Mouse (Mus musculus) adrenal gland, postnatal 10 days (tissue): ENCODE data around the gene Map3k11. TPM values are rescaled to one million over a fixed set of nuclear protein-coding genes. Genes with fewer than 3 reads are reported as not detected.

Experiments
- DNase-seq: peaks from one replicate; pipeline ENCODE4 v3.0.0; 2021; ENCODE audit warnings: mixed read lengths
- total RNA-seq, 2 experiments: library from RNA; stranded (reverse); gene quantifications; 2 replicates each; pipeline ENCODE4 v1.2.3; 2021

Gene Map3k11
- total RNA-seq, 2 experiments from 2014 or later: 49.2 to 50.6 TPM

DNA sequence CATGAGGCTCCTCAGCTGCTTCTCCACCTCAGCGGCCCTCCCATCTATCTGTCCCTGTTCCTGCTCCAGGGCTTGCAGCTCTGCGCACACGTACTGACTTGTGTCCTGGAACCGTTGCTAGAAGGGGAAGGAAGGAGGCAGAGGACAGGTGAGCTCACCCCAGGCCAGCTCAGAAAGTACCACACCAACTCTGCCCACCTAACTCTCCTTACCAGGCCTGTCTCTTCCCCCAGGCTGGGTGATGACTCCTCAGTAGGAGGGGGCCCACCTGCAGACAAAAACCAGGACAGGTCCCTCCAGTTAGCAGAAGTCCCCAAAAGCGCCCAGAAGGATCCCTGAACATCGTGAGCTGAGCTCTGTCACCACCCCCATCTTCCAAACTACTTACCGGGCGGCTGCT is 22.0 kb downstream of the Map3k11 start:
- no peak for DNase-seq

DNA sequence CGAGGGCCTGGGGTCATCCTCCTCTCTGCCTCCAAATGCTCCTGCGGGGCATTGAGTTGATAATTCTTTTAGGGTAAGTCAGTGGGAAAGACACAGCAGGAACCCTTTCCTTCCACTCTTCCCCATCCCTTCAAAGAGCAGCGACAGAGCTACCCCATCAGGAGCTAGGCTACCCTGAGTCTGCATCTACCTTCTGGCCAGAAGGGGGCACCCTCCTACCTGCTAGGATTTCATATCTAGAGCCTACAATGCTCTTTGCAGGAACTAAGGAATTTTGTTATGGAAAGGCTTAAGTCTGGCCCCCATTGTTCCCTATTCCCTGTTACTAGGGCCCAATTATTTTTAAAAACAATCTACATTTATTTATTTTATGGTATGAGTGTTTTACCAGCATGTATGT is 22.7 kb downstream of the Map3k11 start:
- DNase-seq: peak; percentile 84

DNA sequence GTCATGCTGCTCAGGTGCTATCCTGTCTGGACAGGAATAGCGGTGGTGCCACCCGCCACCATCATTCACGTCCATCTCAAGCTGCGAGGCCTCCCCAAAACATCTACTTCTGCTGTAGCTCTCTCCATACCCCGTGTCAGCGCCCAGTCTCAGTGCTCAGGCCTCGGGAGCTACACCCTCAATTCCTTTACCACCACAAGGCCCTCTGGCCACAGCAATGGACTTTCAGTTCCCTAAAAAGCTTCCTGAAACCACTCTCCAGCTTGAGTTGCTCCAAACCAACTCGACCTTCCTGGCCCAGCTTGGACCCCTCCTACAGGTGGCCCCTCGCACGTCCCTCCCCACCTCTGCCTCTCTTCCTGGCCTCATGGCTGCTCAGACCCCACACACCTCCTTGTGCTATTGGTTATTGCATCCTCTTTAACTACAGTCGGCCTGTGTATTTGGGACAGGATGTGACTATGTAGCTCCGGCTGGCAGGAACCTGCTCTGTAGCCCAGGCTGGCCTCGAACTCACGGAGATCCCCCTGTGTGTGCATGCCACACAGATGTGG is 23.4 kb downstream of the Map3k11 start:
- no peak for DNase-seq

GRCm38 (mm10) chr19:5713255-5713654 is 24.7 kb downstream of the Map3k11 start:
- DNase-seq: no peak

- DNase-seq: peak; percentile 80
These were observed 25.2 kb downstream of the Map3k11 start for GRCm38 (mm10) chr19:5713730-5714129.

DNA sequence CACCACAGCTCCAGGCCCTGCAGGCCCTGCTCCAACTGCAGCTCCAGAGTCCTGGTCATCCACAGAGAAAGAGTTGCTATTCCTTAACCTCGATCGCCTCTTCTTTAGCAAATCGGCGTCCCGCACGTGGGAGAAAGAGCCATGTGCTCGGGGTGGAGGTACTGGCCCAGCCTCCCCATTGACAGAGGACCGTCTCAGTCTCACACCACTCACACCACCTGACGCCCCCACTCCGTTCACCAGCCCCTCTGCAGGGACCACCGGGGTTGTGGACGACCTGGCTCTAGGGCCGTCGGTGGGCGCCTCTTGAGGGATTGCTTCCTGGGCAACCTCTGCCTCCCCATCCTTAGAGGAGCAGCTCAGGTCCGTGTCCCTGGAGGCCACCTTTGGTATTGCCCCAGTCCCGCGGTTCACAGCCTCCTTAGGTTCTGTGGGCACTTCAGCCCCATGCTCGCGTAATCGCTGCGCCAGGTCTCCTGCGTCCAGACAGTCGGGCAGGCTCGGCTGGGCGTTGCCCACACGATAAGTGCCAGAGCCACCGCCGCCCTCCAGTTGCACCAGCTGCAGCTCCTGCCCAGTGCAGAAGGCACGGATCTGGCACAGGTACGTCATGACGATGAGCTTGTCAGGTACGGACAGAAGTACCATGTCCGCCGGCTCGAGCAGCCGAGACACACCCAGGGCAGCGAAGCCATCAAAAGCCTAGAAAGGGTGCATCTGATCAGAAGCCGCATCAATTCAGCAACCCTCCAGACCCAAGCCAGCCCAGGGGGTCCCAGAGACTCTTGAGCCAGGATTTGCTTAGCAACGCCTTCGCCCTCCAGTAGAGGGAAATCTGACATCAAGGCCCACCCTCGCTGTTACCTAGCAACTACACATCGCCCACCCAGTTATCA is 27.5 kb downstream of the Map3k11 start:
- DNase-seq: no peak

- DNase-seq: peak; percentile 49
These were observed 28.4 kb downstream of the Map3k11 start for GRCm38 (mm10) chr19:5716955-5717354.

- no peak for DNase-seq
These were observed 32.7 kb downstream of the Map3k11 start for GRCm38 (mm10) chr19:5721233-5721632.

DNA sequence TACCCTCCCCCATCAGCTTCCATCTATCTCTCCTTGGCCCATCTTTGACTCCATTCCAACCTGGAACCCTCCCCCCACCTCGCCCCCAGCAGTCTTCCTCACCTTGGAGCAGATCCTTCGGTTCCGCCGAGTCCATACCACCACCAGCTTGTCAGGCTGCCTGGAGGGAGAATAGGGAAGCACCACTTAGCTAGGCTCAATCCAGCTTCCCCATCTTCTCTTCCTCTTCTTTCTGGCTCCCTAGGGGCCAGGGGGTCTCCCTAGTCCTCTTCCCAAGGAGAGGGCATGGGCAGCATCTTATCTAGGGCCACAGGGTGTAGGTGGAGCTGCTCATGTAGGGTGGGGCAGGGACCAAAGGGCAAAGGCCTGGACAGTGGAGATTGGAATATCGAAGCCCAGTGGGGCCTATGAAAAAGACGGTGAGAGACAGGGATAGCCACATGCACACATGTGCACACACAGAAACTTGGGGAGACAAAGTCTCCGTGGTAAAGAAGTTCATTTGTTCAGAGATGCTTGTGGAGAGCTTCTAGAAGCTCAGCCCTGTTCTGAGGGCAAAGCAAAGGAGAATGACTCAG is 34.4 kb downstream of the Map3k11 start:
- DNase-seq: no peak

GRCm38 (mm10) chr19:5723934-5724548 is 35.5 kb downstream of the Map3k11 start:
- DNase-seq: no peak

GRCm38 (mm10) chr19:5724549-5724941 is 36.0 kb downstream of the Map3k11 start:
- DNase-seq: peak; percentile 79

- peak; percentile 62 for DNase-seq
These were observed 36.6 kb downstream of the Map3k11 start for GRCm38 (mm10) chr19:5725029-5725707.

DNA sequence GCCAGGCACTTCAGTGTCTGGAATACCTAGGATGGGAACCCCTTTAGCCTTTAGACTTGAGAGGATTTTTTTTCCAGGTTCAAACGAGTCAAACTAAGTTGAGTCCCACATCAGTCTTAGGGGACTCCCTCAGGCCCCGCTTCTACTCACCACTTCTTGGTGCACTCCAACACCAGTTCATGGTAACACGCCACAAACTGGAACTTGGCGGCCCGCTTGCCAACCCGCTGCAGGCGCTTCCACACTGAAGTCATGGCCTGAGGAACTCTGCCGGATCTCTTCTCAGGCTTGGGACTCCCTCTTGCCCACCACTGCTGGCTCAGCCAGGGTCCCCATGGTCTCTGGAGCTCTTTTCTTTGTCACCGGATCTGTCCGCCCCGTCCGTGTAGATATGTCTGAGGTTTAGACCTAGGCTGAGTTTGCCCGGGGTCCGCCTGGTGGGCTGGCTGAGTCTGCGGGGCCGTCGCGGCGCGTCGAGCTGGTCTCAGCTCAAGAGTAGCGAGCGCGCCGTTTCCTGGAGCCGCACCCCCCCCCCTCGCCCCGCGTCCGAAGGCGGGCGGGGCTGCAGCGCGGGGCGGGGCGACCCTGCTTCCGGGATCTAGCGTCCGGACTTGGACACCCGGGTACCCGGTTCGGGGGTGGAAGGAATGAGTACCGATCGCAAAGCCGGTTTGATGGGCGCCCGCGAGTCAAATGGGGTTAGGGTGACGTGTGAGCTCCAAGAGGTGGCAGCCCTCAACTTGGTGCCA is 37.4 kb downstream of the Map3k11 start, which contains the start of gene Ehbp1l1:
Gene Ehbp1l1, minus strand, starts transcription at position 551 of the 749 bp plus-strand sequence.
- peak; percentile 92 for DNase-seq

DNA sequence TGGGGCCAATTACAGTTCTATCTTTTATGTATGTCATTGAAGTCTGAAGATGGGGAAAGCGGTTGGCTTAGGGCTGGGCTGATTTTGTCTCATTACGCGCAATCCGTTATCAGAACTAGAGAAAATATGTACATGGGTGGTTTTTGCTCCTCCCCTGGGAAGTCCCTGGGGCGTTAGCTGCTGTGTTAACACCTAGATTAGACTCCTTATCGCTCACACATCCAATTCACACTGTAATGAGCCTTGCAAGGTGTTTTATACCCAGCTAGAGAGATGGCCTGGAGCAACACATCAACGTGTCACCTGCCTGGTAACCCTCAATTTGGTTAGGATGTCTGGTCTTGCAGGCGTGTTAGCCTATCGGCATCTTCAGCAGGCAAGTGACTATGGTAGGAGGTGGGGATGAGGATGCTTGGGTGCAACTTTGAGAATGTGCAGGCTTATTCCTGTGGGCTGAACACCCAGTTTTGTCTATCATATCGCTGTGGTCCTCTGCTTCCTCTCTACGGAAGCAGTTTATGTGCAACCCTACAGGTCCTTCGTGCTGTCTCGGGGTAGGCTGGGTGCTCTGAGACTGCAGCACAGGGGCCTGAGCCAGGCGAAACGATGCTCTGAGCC is 38.5 kb downstream of the Map3k11 start:
- no peak for DNase-seq

GRCm38 (mm10) chr19:5727701-5728100 is 39.2 kb downstream of the Map3k11 start:
- DNase-seq: peak; percentile 94

DNA sequence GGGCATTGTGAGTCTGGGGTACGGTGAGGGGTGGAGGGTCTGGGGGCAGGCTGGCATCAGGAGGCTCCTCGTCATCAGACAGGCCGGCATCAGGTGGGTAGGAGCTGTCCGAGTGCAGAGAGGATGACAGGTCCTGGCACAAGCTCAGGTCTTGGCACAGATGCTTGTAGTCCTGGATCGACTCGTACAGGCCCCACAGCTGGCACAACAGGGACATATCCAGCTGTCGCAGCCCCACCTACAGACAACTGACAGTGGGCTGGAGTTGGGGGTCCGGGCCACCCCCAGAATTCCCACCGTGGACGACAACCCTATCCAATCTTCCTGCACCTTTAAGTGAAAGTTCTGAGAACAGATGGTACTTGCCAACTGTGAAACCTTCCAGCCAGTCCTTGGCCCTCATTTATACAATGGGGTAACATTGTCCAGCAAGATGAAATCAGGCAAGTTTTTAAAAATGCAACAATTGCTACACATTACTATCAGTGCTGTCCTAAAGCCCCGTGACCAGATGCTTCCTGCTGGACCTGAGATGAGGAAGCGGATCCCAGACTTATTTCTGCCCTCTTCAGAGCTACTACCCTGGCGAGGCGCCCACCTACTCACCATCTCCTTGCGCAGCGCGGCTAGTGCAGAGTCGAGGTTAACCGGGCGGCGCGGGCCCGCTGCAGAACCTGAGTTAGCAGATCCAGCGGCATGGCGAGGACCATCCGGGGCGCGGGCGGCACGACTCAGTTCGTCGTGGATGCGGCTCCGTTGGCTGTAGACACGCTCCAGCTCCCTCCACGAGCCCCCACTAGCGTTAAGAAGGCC is 40.3 kb downstream of the Map3k11 start:
- peak; percentile 74 for DNase-seq

DNA sequence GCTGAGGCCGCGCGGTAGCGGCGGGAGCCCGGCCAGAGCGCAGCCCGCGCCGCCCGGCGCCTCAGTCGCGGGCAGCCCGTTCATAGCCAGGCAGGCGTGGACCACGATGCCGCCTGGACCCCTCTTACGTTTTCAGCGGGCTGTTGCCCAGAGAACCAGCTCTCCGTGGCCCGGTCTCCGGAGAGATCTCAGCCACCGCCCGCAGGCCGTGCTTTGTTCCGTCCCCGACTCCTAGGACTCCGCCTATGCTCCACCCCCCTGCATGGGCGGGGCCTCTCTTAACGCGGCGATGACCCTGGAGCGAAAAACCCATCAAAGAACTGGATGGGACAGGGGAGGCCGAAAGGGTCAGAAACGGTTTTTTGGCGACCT is 40.9 kb downstream of the Map3k11 start, which contains the start of gene Fam89b:
Gene Fam89b, minus strand, starts transcription at position 210 of the 372 bp plus-strand sequence.
- DNase-seq: peak; percentile 95

- peak; percentile 58 for DNase-seq
These were observed 42.0 kb downstream of the Map3k11 start for GRCm38 (mm10) chr19:5730314-5731186.
